Mouse (Mus musculus) urinary bladder, postnatal 25 days (tissue): Measurements from ENCODE around the gene Rpap1.

Experiments
- DNase-seq: peaks from one replicate; pipeline ENCODE4 v3.0.0; 2022; ENCODE audit warnings: low spot score

The Rpap1 gene

DNA sequence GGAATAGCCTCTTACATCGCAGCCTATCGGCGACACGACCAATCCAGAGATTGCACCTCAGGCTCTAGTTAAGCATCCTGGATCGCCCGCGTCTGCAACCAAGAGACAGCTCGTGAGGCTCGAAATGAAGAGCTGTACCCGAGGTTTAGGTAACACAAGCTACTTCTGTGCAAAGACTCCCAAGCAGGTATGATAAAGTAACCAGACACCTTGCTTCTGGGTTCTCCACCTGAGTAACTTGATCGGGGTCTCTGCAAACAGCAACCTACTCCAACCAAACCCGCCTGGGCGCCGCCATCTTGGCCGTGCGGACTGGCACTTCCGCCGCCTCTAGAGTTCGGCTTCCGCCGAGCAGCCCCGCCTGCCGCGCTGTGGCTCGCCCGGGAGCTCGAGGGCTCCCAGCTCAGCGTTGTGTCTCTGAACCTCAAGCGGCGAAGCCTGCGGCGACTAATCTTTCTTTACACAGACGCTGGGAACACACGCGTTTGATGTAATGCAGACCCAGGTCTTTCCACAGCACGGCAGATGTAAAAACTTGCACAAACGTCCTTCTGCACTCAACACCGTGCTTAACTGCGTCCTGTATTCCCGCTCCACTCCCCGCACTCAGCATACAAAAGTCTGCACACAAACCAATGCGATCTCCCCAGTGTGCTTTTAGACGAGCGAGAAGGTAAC, at the start of gene Rpap1:
Gene Rpap1 (minus strand): TSS at position 332 of the 678 bp plus-strand sequence.
- DNase-seq = peak; percentile 78

DNA sequence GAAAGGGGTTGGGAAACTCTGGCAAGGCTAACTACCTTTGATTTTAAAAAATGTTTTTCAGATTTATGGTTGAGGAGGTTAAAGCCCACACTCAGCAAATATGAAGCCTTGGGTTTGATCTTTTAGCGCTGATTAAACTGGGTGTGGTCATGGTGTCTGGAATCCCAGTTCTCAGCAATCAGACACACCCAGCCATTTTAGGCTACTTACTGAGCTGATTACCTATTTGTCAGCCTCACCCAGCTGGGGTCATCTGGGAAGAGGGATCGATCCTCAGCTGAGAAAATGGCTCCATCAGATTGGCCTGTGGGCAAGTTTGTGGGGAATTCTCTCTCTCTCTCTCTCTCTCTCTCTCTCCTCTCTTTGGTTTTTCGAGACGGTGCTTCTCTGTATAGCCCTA, 46.9 kb upstream of the Rpap1 start:
- no peak for DNase-seq

- no peak for DNase-seq
Observed at GRCm38 (mm10) chr2:119830579-119830978, 43.2 kb upstream of the Rpap1 start.

GRCm38 (mm10) chr2:119821136-119821535, 33.8 kb upstream of the Rpap1 start:
- DNase-seq = no peak

GRCm38 (mm10) chr2:119818668-119819272, 31.4 kb upstream of the Rpap1 start:
- no peak for DNase-seq

DNA sequence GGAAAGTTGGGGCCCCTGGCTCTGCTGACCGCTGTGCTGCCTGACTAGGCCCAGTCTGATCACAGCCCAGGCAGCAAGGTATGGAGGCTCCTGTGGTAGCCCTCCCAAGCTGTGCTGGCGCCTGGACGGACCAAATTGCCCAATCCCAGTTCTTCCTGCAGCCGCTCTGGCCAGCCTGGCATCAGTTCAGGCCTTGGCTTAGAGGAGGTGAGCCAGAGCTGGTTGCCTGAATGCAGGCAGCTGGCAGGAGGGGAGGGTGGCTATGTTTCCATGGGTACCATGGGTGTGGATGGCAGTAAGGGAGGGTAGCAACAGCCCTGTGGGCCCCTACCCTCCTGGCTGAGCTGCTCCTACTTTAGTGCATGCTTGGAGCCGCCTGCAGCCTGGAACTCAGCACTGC, 29.7 kb upstream of the Rpap1 start:
- no peak for DNase-seq

DNA sequence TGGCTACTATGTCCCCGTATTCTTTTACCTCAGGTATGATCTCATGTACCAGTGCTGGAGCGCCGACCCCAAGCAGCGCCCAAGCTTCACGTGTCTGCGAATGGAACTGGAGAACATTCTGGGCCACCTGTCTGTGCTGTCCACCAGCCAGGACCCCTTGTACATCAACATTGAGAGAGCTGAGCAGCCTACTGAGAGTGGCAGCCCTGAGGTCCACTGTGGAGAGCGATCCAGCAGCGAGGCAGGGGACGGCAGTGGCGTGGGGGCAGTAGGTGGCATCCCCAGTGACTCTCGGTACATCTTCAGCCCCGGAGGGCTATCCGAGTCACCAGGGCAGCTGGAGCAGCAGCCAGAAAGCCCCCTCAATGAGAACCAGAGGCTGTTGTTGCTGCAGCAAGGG, 29.3 kb upstream of the Rpap1 start:
- DNase-seq = no peak

- DNase-seq = no peak
Observed at GRCm38 (mm10) chr2:119814376-119814933, 27.1 kb upstream of the Rpap1 start.

DNA sequence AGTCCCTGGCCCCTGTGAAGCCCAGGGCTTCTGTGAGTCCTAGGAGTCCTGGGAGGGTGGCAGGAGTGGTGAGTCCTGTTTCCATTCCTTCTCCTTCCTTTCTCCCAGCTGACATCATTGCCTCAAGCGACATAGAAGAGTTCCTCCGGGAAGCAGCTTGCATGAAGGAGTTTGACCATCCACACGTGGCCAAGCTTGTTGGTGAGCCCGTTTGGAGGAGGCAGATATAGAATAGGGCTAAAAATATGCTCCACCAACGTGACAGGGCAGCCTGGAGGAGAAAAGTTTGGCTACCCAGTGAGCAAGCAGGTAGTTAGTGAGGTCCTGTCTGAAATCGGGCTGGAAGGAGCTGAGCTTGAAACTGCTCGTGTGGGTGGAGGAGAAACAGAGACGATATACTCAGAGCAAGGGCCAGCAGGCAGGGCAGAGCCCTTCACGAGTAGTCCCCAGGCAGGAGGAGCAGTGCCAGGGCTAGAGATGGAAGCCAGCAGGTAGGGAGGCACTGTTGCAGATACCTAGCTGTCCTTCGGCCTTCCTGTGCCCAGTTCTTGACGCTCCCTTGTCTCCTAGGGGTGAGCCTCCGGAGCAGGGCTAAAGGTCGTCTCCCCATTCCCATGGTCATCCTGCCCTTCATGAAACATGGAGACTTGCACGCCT, 24.3 kb upstream of the Rpap1 start:
- DNase-seq = no peak

GRCm38 (mm10) chr2:119810890-119811289, 23.6 kb upstream of the Rpap1 start:
- DNase-seq = no peak

- no peak for DNase-seq
Observed at GRCm38 (mm10) chr2:119808881-119809280, 21.5 kb upstream of the Rpap1 start.

DNA sequence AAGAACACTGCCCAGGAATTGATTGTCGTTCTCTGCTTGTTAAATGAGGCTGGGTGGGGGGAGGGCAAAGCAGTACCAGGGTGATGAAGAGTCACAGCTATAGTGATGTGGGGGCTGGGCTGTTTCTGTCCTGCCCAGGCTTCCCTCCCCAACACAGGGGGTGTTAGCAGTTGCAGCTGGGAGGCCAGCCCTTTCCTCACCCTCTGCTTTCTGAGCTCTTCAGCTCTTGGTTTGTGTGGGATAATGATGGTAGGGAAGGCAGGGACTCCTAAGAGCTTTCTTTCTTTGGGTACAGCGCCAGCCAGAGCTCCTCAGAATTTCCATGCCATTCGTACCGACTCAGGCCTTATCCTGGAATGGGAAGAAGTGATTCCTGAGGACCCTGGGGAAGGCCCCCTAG, 21.1 kb upstream of the Rpap1 start:
- no peak for DNase-seq

DNA sequence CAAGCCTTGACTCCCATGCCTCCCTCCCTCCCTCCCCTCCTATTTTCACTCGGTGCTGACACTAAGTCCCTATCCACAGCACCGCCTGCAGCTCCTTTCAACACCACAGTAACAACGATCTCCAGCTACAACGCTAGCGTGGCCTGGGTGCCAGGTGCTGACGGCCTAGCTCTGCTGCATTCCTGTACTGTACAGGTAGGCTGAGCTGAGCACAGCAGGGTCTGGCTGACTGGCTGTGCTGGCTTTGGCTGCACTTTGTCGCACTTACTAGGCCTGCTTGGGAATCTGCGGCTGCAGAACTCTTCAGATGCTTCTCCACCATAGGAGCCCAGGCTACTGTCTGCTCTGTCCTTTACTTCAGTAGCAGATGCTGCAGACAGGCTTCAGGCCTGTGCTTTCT, 18.2 kb upstream of the Rpap1 start:
- no peak for DNase-seq

GRCm38 (mm10) chr2:119804776-119805175, 17.4 kb upstream of the Rpap1 start:
- DNase-seq = no peak

GRCm38 (mm10) chr2:119804275-119804628, 16.9 kb upstream of the Rpap1 start:
- no peak for DNase-seq

GRCm38 (mm10) chr2:119803618-119804274, 16.4 kb upstream of the Rpap1 start:
- DNase-seq = no peak

GRCm38 (mm10) chr2:119802767-119803617, 15.7 kb upstream of the Rpap1 start:
- DNase-seq = no peak

- DNase-seq = no peak
Observed at GRCm38 (mm10) chr2:119800876-119801846, 13.8 kb upstream of the Rpap1 start.

- no peak for DNase-seq
Observed at GRCm38 (mm10) chr2:119799961-119800550, 12.7 kb upstream of the Rpap1 start.
